Mouse (Mus musculus) midbrain, embryonic 10.5 days (tissue): ENCODE measurements around the gene Ccdc87. TPM values are rescaled to one million over a fixed set of nuclear protein-coding genes. Genes with fewer than 3 reads are reported as not detected.
A peak's percentile ranks its signal among the peaks of the same experiment; 100 is the strongest.

ENCODE experiments used
- DNase-seq: peaks from one replicate; pipeline ENCODE4 v3.0.0-alpha.2; 2017; ENCODE audit warnings: low spot score
- H3K27ac ChIP-seq: fragments of 300-500 bp; sonication (generic); replicated peaks from 2 replicates; pipeline ENCODE4 v1.5.1; 2016; ENCODE audit warnings: mild to moderate bottlenecking
- H3K27me3 ChIP-seq: fragments of 300-500 bp; sonication (generic); 2 replicates; pipeline ENCODE4 v1.6.1; 2016; ENCODE audit warnings: low read depth, mild to moderate bottlenecking; ENCODE audit not compliant: poor library complexity, severe bottlenecking
- H3K36me3 ChIP-seq: fragments of 300-500 bp; sonication (generic); 2 replicates; pipeline ENCODE4 v1.6.1; 2016; ENCODE audit warnings: mild to moderate bottlenecking, moderate library complexity
- H3K4me1 ChIP-seq: fragments of 300-500 bp; sonication (generic); 2 replicates; pipeline ENCODE4 v1.6.1; 2016
- H3K4me3 ChIP-seq: fragments of 300-500 bp; sonication (generic); 2 replicates; pipeline ENCODE4 v1.5.1; 2016; ENCODE audit warnings: mild to moderate bottlenecking, moderate library complexity
- H3K9me3 ChIP-seq: fragments of 300-500 bp; sonication (generic); replicated peaks from 2 replicates; pipeline ENCODE4 v1.6.1; 2016; ENCODE audit warnings: mild to moderate bottlenecking
- WGBS: fragments of 180-500 bp; shearing (Covaris S2); methylation state at CpG from one replicate; pipeline ENCODE4 v1.1.7; 2016; 5-methylcytosine and 5-hydroxymethylcytosine counted together
- polyA plus RNA-seq: library from polyadenylated mRNA; unstranded; fragments of >200 nt; fragmentation: Nextera tagmentation; extraction: Ambion mirVana; gene quantifications from 2 replicates; pipeline ENCODE4 v1.2.1, GENCODE M21; 2016

Gene Ccdc87
- 0.07 and 0.14 TPM in 2 replicates for polyA plus RNA-seq

GRCm38 (mm10) chr19:4839149-4839548 is at the start of gene Ccdc87, which contains the start of gene Ccs:
Ccdc87 (plus strand) TSS chr19:4839366.
Ccs (minus strand) TSS chr19:4839332.
- under 1% methylated on average over 25 of the region's 25 CpGs for WGBS

GRCm38 (mm10) chr19:4793281-4793830 is 45.8 kb upstream of the Ccdc87 start:
- 3% methylated on average over 16 of the region's 16 CpGs for WGBS
- Histone ChIP-seq H3K36me3 (peaks cover 64% of the 10 kb centered on the region), H3K27ac (peak overlapping the region; percentile 88), H3K4me1 (peaks cover 47% of the 10 kb centered on the region), H3K9me3 (no peaks in the 10 kb centered on the region), H3K27me3 (no peaks in the 10 kb centered on the region), H3K4me3 (peak overlapping the region; percentile 85)
- no peak for DNase-seq

More at GRCm38 (mm10) chr19:4839149-4839548, at the start of gene Ccdc87, which contains the start of gene Ccs:
- Histone ChIP-seq H3K4me1 (peaks cover 21% of the 10 kb centered on the region), H3K27ac (peak within 1 kb of the TSS; percentile 83), H3K4me3 (peak within 1 kb of the TSS; percentile 72), H3K27me3 (peaks cover 31% of the 10 kb centered on the region), H3K36me3 (no peaks in the 10 kb centered on the region), H3K9me3 (no peaks in the 10 kb centered on the region)
- DNase-seq: peak; percentile 92

GRCm38 (mm10) chr19:4793831-4794422 is 45.2 kb upstream of the Ccdc87 start, which contains the start of gene Rbm4:
Rbm4 (minus strand) TSS chr19:4793901.
- under 1% methylated on average over 31 of the region's 31 CpGs for WGBS
- DNase-seq: peak; percentile 95
- Histone ChIP-seq H3K36me3 (peaks cover 64% of the 10 kb centered on the region), H3K27me3 (no peaks in the 10 kb centered on the region), H3K4me3 (peak within 1 kb of the TSS; percentile 85), H3K27ac (peak within 1 kb of the TSS; percentile 88), H3K4me1 (peaks cover 44% of the 10 kb centered on the region), H3K9me3 (no peaks in the 10 kb centered on the region)

GRCm38 (mm10) chr19:4795929-4796328 is 43.2 kb upstream of the Ccdc87 start:
- no peak for DNase-seq
- Histone ChIP-seq H3K9me3 (no peaks in the 10 kb centered on the region), H3K27me3 (no peaks in the 10 kb centered on the region), H3K36me3 (peaks cover 64% of the 10 kb centered on the region), H3K4me1 (peaks cover 31% of the 10 kb centered on the region), H3K4me3 (no peak overlapping the region), H3K27ac (no peak overlapping the region)
- WGBS: 77% methylated on average over 1 of the region's 1 CpGs

GRCm38 (mm10) chr19:4797846-4798245 is 41.3 kb upstream of the Ccdc87 start:
- Histone ChIP-seq H3K36me3 (peaks cover 68% of the 10 kb centered on the region), H3K4me3 (no peak overlapping the region), H3K9me3 (no peaks in the 10 kb centered on the region), H3K27me3 (no peaks in the 10 kb centered on the region), H3K27ac (no peak overlapping the region), H3K4me1 (peaks cover 19% of the 10 kb centered on the region)
- DNase-seq: no peak
- 95% methylated on average over 2 of the region's 2 CpGs for WGBS

- Histone ChIP-seq H3K27ac (no peak overlapping the region), H3K36me3 (peaks cover 80% of the 10 kb centered on the region), H3K9me3 (no peaks in the 10 kb centered on the region), H3K27me3 (no peaks in the 10 kb centered on the region), H3K4me3 (no peak overlapping the region), H3K4me1 (peaks cover 23% of the 10 kb centered on the region)
- no peak for DNase-seq
- WGBS: 94% methylated on average over 5 of the region's 5 CpGs
These were observed 40.1 kb upstream of the Ccdc87 start for GRCm38 (mm10) chr19:4799083-4799482.

GRCm38 (mm10) chr19:4802691-4803091 is 36.5 kb upstream of the Ccdc87 start:
- WGBS: 96% methylated on average over 7 of the region's 7 CpGs
- H3K27me3 ChIP-seq: no peaks in the 10 kb centered on the region
- peaks cover 83% of the 10 kb centered on the region for H3K36me3 ChIP-seq
- no peak for DNase-seq
- H3K9me3 ChIP-seq: no peaks in the 10 kb centered on the region
- H3K27ac ChIP-seq: no peak overlapping the region
- 0 out of 2 replicates have a peak overlapping the region, but pooled peaks have one; percentile 21 for H3K4me3 ChIP-seq
- peaks cover 10% of the 10 kb centered on the region; the same call in 1 of the 2 replicates for H3K4me1 ChIP-seq

- 87% methylated on average over 10 of the region's 10 CpGs for WGBS
- Histone ChIP-seq H3K27ac (no peak overlapping the region), H3K27me3 (no peaks in the 10 kb centered on the region), H3K9me3 (no peaks in the 10 kb centered on the region), H3K4me1 (peaks cover 16% of the 10 kb centered on the region), H3K4me3 (peak overlapping the region; percentile 11; the same call in 1 of the 2 replicates), H3K36me3 (peaks cover 80% of the 10 kb centered on the region)
- DNase-seq: no peak
These were observed 35.9 kb upstream of the Ccdc87 start for GRCm38 (mm10) chr19:4803283-4803682.

GRCm38 (mm10) chr19:4810309-4810708 is 28.9 kb upstream of the Ccdc87 start:
- H3K27ac ChIP-seq: peak overlapping the region; percentile 95
- DNase-seq: no peak
- H3K4me1 ChIP-seq: peaks cover 28% of the 10 kb centered on the region
- H3K27me3 ChIP-seq: no peaks in the 10 kb centered on the region
- peak overlapping the region; percentile 96 for H3K4me3 ChIP-seq
- H3K36me3 ChIP-seq: peaks cover 17% of the 10 kb centered on the region
- no peaks in the 10 kb centered on the region for H3K9me3 ChIP-seq
- WGBS: under 1% methylated on average over 14 of the region's 14 CpGs

- peaks cover 17% of the 10 kb centered on the region for H3K36me3 ChIP-seq
- H3K9me3 ChIP-seq: no peaks in the 10 kb centered on the region
- DNase-seq: no peak
- H3K27me3 ChIP-seq: no peaks in the 10 kb centered on the region
- H3K4me3 ChIP-seq: peak overlapping the region; percentile 96
- peak overlapping the region; percentile 95 for H3K27ac ChIP-seq
- peaks cover 28% of the 10 kb centered on the region for H3K4me1 ChIP-seq
- WGBS: under 1% methylated on average over 17 of the region's 17 CpGs
These were observed 28.5 kb upstream of the Ccdc87 start for GRCm38 (mm10) chr19:4810746-4811062.

GRCm38 (mm10) chr19:4811063-4811908 is 27.9 kb upstream of the Ccdc87 start, which contains the start of the genes Gm21992 and Rbm14:
Gm21992 (minus strand) TSS chr19:4811612.
Rbm14 (minus strand) TSS chr19:4811634.
- H3K4me1 ChIP-seq: peaks cover 28% of the 10 kb centered on the region
- DNase-seq: peak; percentile 99
- under 1% methylated on average over 83 of the region's 83 CpGs for WGBS
- no peaks in the 10 kb centered on the region for H3K9me3 ChIP-seq
- H3K27me3 ChIP-seq: no peaks in the 10 kb centered on the region
- H3K36me3 ChIP-seq: peaks cover 16% of the 10 kb centered on the region
- peak within 1 kb of the TSS; percentile 96 for H3K4me3 ChIP-seq
- H3K27ac ChIP-seq: peak within 1 kb of the TSS; percentile 95

GRCm38 (mm10) chr19:4811909-4812242 is 27.3 kb upstream of the Ccdc87 start:
- H3K9me3 ChIP-seq: no peaks in the 10 kb centered on the region
- H3K4me1 ChIP-seq: peaks cover 28% of the 10 kb centered on the region
- no peaks in the 10 kb centered on the region for H3K27me3 ChIP-seq
- H3K27ac ChIP-seq: peak overlapping the region; percentile 95
- H3K36me3 ChIP-seq: peaks cover 10% of the 10 kb centered on the region
- DNase-seq: no peak
- 9% methylated on average over 12 of the region's 12 CpGs for WGBS
- H3K4me3 ChIP-seq: peak overlapping the region; percentile 96
